Mouse (Mus musculus): Measurements from ENCODE around the gene Camk1g.

Gene Camk1g

DNA sequence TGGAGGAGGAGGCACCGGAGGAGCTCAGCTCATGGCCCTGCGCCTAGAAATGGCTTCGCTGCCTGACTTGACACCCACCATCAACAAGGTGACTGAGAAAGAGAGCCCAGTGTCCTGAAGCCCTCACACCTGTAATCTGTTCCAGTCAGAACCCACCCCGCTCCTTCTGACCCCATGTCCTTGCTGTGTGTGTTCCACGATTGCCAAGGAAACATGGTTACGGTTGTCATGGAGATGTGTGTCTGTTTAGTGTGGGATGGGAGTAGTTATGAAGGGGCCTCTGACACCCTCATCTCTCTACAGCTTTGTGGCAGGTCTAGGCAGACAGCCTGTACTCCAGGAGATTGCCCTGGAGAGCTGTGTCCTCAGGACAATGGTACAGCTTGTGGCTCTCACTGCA is 35.6 kb downstream of the Camk1g start:
- peak; percentile 3 for DNase-seq (ENCODE audit: low read depth, low spot score)

DNA sequence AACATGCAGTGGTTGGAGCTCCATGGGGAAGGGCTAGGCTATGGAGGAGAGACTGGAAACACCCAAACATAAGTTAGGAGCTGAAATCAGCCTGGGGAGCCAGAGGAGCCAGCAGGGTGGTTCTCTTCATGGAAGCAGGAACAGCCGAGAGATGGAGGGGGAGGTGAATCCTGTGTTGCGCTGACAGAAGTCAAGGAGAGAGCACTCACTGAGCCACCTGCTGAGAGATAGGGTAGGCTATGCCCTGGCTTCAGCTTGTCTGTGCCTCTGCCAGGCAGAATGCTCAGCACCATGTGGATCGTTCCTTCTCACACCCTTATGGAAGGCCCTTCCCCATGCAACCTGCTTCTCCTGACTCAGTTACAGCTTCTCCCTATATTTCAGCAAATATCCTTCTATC is 36.3 kb downstream of the Camk1g start:
- DNase-seq (ENCODE audit: low read depth, low spot score), result no peak

DNA sequence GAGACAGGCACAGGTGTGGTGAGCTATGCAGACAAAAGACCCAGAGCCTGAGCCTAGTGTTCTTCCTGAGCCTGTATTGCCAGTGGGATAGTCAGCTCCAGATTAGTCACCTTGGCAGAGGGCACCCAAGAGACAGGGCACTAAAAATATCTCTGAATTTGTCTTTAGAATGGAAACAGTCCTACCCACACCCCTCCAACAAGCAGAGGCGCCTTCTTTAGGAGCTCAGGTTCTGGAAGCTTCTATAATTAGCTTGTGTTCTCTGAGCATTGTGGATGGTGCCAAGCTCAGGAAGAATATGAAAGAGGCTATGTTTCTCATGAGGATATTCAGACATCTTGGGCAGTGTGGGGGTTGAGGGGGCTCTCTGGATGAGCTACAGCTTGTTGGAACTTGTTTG is 37.4 kb downstream of the Camk1g start:
- no peak for DNase-seq (ENCODE audit: low read depth, low spot score)

DNA sequence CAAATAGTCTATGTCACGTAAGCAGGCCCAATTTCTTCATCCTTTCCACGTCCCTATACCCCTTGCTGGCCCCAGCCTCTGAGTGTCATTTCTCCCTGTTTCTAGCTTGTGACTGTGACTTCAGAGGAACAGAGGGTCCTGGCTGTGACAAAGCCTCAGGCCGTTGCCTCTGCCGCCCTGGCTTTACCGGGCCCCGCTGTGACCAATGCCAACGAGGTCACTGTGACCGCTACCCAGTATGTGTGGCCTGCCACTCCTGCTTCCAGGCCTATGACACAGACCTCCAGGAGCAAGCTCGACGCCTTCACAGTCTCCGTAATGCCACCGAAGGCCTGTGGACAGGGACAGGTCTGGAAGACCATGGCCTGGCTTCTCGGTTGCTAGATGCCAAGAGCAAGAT is 38.1 kb downstream of the Camk1g start:
- DNase-seq (ENCODE audit: low read depth, low spot score), result no peak

DNA sequence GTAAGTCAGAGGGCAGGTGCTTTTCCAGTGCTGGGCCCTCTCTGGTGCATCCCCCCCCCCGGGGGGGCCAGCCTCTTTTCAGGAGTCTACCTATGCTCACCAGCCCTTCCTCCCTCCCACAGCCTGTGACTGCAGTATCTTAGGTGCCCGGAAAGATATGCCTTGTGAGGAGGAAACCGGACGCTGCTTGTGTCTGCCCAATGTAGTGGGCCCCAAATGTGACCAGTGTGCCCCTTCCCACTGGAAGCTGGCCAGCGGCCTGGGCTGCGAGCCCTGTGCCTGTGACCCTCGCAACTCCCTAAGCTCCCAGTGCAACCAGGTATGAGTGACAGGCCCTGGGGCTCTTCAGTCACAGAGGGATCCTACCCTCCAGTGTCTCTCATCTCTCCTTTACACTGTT is 39.5 kb downstream of the Camk1g start:
- no peak for DNase-seq (ENCODE audit: low read depth, low spot score)

DNA sequence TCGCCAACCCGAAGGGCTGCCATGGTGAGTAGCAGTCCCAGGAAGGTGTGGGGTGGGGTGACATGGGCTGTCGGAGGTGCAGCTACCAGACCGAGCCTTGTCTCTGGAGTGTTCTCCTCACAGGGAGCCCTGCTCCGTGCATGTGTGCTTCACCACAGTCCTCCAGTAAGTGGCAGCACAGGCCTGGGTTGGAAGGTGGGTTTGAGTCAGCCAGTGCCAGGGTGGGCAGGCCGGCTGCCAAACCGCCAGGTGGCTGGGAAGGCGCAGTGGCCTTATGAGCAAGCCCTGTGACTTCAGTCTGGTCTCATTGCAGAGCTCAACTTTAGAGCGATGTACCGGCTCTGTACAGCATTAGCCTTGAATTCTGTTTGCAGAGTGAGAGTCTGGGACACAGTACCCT is 39.9 kb downstream of the Camk1g start:
- DNase-seq (ENCODE audit: low read depth, low spot score), result peak; percentile 49

DNA sequence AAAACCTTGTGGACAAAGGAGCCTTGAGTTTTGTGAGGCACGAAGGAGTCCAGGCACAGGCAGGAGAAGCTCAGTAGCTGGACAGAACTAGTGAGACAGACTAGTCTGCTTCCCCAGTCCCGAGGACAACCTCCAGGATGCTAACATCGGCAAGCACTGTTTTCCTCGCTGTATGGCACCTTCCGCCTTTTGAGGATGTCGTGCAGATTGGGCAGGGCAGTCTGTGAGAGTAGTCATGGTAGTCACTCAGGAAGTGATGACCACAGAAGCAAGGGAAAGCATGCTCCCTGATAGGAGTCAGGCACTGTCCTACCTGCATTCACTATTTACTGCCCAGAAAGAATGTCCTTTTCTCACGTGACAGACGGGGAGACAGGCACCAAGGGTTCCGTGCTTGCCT is 40.5 kb downstream of the Camk1g start:
- DNase-seq (ENCODE audit: low read depth, low spot score), result no peak

DNA sequence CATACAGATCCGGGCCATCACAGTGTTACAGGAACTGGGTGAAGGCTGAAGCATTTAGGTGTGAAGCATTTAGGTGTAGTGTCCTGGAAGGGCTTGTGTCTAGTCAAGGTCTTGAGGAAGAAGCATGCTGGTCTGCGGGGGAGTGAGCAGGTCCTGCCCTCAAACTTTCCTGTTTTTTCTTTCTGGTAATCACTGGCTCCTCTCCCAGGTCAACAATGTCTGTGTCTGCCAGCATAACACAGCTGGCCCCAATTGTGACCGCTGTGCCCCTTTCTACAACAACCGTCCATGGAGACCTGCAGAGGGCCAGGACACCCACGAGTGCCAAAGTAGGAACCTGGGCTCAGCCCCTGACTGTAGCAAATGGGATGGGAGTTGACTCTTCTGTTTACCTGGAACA is 42.4 kb downstream of the Camk1g start:
- DNase-seq (ENCODE audit: low read depth, low spot score), result no peak

DNA sequence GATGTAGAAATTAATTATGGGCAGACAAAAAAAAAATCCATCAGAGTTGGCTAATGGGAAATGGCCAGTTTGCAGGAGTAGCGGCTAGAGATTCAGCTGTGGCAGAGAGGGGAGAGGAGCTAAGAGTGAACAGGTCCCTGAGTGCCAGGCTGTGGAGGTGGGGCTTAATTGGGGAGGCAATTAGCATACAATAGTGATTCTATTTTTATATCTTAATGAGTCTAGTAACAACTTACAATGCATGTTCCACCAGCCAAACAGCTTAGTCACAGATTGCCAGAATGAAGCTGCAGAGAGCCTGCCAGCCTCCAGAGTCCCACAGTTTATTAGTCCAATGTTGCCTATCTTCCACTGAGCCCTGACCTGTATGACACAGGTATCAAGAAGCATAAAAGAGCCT is 42.9 kb downstream of the Camk1g start:
- no peak for DNase-seq (ENCODE audit: low read depth, low spot score)

DNA sequence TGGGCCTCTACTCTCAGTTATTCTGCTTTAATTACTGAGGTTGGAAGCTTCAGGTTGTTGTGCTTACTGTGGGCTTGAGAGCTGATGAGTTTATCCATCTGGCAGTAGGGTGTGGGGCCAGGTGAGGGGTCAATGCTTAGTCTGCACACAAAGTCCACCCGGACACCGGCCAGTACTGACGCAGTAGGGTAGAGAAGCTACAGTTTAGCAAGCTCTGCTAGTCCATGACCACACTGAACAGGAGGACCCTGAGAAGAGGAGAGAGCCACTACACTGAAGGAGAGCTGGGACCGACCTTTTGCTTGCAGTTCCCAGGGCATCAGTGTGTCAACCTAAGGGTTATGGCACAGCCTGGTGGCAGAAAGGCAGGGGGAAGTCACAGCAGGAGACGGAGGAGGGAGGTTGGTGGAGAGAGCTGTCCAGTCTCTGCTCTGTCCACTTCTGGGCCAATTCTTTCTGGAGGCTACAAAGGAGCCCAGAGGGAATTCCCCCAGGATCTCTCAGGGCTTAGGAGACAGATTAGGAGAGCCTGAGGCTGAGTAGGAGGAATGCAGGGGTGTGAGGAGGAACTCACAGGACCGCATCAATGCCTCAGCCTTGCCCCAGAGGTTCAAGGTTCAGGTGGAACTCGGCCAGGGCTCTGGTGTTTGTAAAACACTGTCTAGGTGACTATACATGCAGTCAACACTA is 43.5 kb downstream of the Camk1g start:
- DNase-seq (ENCODE audit: low read depth, low spot score), result no peak

DNA sequence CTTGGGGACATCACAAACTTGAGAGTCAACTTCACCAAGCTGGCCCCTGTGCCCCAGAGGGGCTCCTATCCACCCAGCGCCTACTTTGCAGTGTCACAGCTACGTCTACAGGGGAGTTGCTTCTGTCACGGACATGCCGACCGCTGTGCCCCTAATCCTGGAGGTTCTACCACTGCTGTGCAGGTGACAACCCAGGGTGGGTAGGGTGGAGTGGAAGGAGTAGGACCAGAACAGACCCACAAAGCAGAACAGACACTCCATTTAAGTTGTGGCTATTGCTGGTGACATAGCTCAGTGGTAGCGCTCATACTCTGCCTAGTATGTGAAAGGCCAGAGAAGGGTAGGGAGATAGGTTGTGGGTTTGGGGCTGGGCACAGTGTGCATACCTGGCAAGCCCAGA is 44.2 kb downstream of the Camk1g start:
- no peak for DNase-seq (ENCODE audit: low read depth, low spot score)

DNA sequence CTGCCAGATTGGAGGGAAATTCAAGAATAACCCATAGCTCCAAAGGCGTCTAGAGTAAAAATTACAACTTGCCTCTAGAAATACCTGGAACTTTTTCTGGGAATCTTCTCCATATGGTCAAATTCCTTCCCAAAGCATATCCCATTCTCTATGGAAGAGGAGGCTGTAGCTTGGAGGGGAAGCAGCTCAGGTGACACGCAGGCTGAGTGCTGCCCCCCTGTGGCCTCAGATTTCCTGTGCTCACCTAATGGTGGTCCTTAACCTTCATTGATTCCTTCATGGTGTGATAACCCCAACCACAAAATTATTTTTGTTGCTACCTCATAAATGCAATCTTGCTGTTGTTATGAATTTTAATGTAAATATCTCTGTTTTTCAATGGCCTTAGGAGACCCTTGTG is 45.9 kb downstream of the Camk1g start:
- DNase-seq (ENCODE audit: low read depth, low spot score), result peak; percentile 49

DNA sequence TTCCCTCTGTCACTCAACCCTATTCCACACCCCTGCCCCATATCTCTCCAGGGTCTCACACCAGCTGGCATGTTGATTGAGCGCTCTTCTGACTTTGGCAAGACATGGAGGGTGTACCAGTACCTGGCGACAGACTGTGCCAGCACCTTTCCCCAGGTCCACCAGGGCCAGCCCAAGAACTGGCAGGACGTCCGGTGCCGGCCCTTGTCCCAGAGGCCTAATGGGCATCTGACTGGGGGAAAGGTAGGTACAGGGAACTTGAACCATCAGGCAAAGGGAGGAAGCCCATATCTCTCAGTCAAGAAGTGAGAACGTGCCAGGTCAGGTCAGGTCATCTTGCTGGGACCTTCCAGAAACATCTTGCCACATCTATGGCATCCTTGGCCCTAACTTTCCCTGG is 46.4 kb downstream of the Camk1g start:
- no peak for DNase-seq (ENCODE audit: low read depth, low spot score)

DNA sequence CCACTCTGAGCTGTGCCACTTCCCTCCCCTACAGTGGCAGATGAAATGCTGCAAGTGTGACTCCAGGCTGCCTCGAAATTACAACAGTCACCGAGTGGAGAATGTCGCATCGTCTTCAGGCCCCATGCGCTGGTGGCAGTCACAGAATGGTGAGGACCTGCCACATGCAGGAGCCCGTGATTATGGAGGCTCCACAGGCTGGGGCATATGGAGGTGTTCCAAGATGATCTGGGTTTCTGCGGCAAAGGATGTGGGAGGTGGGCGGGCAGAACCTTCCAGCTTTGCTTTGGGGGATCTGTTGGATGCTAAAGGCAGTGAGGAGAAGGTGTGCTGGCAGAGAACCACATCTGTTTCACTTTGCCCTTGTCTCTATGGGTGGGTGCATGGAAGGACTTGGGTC is 49.7 kb downstream of the Camk1g start:
- no peak for DNase-seq (ENCODE audit: low read depth, low spot score)

DNA sequence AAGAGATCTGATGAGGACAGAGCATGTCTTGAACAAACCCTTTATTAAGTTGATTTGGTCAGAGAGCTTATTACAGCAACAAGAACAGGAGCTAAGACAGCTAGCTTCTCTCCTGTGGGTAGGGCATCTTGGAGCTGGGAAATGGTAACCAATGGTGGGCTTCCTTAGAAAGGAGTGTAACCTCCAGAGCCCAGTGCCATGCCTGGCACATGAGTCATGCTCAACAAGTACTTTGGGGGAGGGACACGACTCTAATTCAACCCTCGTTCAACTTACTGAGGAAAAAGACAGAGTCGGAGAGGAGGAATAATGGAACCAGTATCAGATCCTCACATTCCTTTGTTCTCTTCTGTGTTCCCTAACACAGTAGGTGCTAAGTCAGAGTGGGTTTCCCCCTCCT is 50.4 kb downstream of the Camk1g start:
- DNase-seq (ENCODE audit: low read depth, low spot score), result no peak

DNA sequence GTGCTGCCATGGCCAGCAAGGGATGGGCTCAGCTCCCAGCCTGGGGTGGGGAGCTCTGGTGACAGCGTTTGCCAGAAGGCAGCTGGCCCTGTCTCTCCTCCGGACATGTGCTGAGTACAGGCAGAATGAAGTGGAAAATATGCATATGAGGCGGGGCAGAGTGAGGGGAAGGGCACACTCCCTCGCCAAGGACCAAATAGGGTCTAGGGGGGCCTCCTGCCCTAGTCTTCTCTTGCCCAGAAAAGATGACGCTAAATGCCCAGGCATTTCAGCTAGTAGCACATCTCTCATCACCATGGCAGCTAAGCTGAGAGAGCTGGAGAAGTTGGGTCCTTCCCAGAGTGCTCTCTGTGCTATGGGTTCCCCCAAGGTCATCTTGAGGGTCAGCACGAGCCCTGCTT is 52.9 kb downstream of the Camk1g start:
- peak; percentile 9 for DNase-seq (ENCODE audit: low read depth, low spot score)

DNA sequence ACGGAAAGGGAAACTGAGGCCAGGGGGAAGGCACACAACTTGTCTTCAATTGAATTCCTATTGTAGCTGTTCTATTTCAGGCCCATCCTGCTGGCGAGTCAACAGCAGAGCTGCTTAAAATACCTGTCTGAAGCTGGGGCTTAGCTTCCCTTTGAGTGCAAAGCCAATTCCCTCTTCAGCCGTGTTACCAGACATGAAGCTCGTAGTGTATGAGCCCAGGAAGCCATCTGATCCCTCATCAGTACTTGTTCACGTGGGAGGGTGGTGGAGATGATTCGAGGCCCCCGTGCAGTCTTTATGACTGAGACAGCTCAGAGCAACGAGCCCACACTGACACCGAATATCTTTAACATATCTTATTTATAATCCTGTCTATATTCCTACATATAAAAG is 53.7 kb downstream of the Camk1g start:
- no peak for DNase-seq (ENCODE audit: low read depth, low spot score)

DNA sequence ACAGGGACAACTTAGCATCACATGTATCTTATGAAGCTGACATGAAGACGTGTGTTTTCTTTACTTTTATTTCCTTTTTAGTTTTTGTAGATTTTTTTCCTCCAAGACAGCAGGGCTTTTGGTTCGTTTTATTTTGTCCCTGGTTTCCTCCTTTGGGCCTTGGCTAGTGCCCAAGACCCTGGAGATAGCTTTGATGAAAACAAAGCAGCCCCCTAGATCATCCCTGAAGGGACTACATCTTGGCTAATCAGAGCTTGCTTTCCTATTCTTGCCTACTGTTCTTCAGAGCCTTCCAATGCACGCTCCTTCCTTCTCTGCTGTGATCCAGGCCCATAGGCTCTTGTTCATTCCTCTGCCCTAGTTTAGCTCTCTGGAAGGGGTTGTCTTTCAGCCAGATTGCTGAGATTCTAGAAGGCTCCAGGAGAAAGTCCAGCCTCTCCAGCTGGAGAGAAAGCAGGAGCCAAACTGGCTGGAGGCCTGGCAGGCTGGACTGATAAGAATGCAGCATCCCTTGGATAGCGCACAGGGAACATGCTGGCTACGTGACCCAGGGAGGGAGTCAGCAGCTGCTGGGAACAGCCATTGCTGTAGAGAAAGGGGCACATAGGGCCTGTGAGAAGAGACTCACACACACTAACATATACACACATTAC is 54.3 kb downstream of the Camk1g start:
- DNase-seq (ENCODE audit: low read depth, low spot score), result no peak

DNA sequence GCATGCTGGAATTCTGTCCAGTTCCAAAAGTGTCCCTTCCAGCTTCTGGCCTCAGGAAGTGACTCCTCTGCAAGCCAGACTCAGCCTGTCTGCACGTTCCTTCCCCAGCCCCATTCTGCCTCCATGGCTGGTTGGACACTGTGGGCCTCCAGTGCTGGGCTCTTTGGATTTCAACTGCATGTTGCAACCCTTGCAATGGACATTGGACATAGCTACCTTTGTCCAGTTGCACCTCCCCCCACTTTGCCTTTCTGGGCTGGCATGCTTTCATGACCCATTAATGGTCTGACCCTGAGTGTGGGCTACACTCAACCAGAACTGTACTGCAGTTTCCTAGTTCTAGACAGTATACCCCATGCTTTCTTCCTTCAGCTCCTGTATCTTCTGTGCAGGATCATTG is 58.5 kb downstream of the Camk1g start:
- DNase-seq (ENCODE audit: low read depth, low spot score), result no peak

DNA sequence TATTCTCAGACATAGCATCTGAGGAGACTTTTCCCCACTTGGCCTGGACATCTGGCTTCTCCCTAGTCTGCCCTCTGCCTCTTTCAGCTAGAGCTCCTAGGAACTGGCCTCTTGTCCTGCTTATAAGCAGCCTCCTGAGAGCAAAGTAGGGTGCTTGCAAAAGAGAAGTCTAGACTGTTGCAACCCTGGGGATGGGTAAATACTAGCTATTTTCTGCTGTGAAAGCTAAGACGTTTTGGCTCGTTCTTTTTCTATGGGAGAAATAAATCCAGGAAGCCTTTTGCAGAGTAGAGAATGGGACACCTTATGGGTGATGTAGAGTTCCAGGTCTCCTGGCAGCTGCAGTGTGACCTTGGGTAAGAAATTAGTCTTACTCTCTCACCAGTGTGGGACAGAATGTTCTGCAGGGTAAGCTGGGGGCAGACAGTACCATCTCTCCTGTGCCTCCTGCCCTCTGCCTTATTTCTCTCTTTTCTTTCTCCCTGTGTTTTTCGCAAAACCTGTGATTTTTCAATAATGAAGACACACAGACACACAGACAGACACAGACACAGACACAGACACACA is 59.5 kb downstream of the Camk1g start:
- DNase-seq (ENCODE audit: low read depth, low spot score), result no peak

DNA sequence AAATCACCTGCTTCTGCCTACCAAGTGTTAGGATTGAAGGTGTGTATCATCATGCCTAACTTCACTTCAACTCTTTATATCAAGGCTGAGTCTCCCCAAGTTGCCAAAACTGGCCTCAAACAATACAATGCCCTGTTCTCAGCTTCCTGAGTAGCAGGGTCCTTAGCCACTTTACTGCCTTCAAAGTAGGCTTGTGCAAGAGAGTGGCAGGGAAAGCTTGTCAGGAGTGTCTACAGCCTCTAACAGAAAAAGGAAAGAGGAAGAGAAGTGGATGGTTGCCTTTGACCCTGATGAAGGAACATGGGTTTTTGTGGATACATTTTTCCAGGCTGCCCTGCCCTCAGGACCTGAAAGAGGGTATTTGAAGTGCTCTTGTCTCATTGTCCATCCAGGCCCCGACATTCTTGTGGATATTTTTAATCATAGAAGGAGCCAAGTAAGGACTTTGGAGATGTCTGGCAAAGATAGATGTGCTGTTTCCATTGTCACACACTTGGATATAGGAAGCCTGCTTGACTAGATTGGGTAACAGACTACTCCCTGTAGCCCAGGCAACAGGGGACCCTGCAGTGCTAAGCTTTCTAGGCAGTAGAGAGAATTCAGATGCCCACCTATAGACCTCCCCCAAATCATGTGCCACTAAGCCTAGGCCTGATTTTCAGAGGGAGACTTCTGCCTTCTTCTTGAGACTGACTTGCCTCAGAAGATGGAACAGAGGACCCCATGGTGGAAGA is 60.1 kb downstream of the Camk1g start:
- DNase-seq (ENCODE audit: low read depth, low spot score), result no peak

DNA sequence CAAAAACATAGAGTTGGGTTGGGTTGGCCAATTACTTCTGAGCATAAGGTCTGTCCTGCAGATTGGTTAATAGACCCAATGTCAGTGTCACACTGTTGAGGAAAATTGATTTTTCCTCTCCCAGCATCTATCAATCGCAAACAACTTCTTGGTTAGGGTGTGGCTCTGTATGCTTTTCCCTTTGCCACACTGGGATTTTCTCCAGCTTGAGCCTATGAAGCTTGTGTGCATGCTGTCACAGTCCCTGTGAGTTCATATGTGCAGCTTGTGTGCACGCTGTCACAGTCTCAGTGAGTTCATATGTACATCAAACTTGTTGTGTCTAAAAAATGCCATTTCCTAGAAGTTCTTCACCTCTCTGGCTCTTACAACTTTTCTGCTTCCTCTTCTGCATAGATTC is 63.3 kb downstream of the Camk1g start:
- DNase-seq (ENCODE audit: low read depth, low spot score), result no peak

DNA sequence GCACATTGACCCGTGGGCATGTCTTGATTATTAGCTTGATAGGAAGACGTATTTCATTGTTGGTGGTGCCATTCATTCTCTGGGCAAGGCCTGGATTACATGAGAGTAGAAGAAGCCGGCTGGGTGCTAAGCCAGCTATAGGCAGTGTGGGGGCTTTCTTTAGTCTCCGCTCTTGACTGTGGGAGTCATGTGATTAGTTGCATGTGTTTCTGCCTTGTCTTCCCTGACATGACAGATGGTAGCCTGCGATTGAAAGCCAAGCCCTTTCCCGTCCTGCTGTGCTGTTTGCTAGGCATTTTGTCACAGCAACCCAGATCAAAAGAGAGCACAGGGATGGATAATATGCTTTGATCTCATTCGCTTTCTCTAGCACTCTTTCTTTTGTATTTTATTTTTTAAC is 64.7 kb downstream of the Camk1g start:
- DNase-seq (ENCODE audit: low read depth, low spot score), result peak; percentile 7

All from ZHBTc4 (cell line).